Mouse (Mus musculus) ES-E14 (cell line): ENCODE results near the gene Scn1b. TPM values are rescaled to one million over a fixed set of nuclear protein-coding genes. Genes with fewer than 3 reads are reported as not detected.

Source experiments
- DNase-seq: peaks from one replicate; pipeline ENCODE4 v3.0.0-alpha.2; 2013; ENCODE audit warnings: low read depth, low spot score
- H3K27ac ChIP-seq: 2 replicates; pipeline ENCODE4 v1.5.1; 2012; ENCODE audit warnings: low read depth, mild to moderate bottlenecking, low read length, moderate library complexity, mixed read lengths; ENCODE audit not compliant: poor library complexity, insufficient read depth, severe bottlenecking
- H3K36me3 ChIP-seq: 2 replicates; pipeline ENCODE4 v1.6.1; 2012; ENCODE audit warnings: mild to moderate bottlenecking, low read length, moderate library complexity, mixed read lengths; ENCODE audit not compliant: control insufficient read depth, poor library complexity, insufficient read depth, severe bottlenecking
- H3K4me1 ChIP-seq, 2 experiments: fragments of 150-350 bp in 1 of 2; sonication (generic) in 1 of 2; 2 replicates each; pipeline ENCODE4 v1.6.1; 2012; ENCODE audit warnings: low read length in 2 of 2, mild to moderate bottlenecking in 1 of 2, mixed read lengths in 1 of 2; ENCODE audit not compliant: control insufficient read depth in 2 of 2, insufficient read depth in 2 of 2, poor library complexity in 1 of 2
- H3K4me3 ChIP-seq, 2 experiments: fragments of 150-350 bp in 1 of 2; sonication (generic) in 1 of 2; 2 replicates each; pipeline ENCODE4 v1.5.1; 2012; ENCODE audit warnings: low read length in 2 of 2, low read depth in 1 of 2, mild to moderate bottlenecking in 1 of 2, mixed read lengths in 1 of 2; ENCODE audit not compliant: insufficient read depth in 1 of 2, poor library complexity in 1 of 2, severe bottlenecking in 1 of 2
- H3K9ac ChIP-seq: 2 replicates; pipeline ENCODE4 v1.6.1; 2012; ENCODE audit warnings: low read depth, mild to moderate bottlenecking, low read length, mixed read lengths; ENCODE audit not compliant: poor library complexity, insufficient read depth, severe bottlenecking
- H3K9me3 ChIP-seq: fragments of 150-350 bp; sonication (generic); 2 replicates; pipeline ENCODE4 v1.6.1; 2012; ENCODE audit warnings: low read depth, mild to moderate bottlenecking, low read length; ENCODE audit not compliant: control insufficient read depth, insufficient read depth
- CHD2 ChIP-seq: IDR thresholded peaks from 2 replicates; pipeline ENCODE4 v1.6.1; 2014; ENCODE audit warnings: mild to moderate bottlenecking, low read depth, low read length, inconsistent platforms
- HCFC1 ChIP-seq: IDR thresholded peaks from 2 replicates; pipeline ENCODE4 v1.6.1; 2012; ENCODE audit warnings: low read length, inconsistent platforms, borderline replicate concordance; ENCODE audit not compliant: insufficient read depth
- MAFK ChIP-seq: IDR thresholded peaks from 2 replicates; pipeline ENCODE4 v1.6.1; 2014; ENCODE audit warnings: mild to moderate bottlenecking, low read depth, low read length, inconsistent platforms; ENCODE audit not compliant: insufficient read depth
- ZC3H11A ChIP-seq: IDR thresholded peaks from 2 replicates; pipeline ENCODE4 v1.6.1; 2012; ENCODE audit warnings: low read depth, mild to moderate bottlenecking, inconsistent platforms, low read length, borderline replicate concordance
- ZNF384 ChIP-seq: IDR thresholded peaks from 2 replicates; pipeline ENCODE4 v1.6.1; 2012; ENCODE audit warnings: low read depth, low read length, inconsistent platforms
- in situ Hi-C, 2 experiments: fragments of 600-800 bp; cut with MboI; formaldehyde crosslinking; loops; one replicate each; pipeline ENCODE4 v1.15.1; 2025; ENCODE audit warnings: low sequenced_read_pairs in 2 of 2, inconsistent platforms in 1 of 2; ENCODE audit not compliant: unreplicated experiment in 2 of 2
- total RNA-seq: library from RNA; depleted of rRNA; stranded (reverse); fragments of 300-350 nt; gene quantifications from 2 replicates; pipeline ENCODE4 v1.2.3, GENCODE M21; 2012

Gene Scn1b
- total RNA-seq, 1 experiment = 16.3 TPM

DNA sequence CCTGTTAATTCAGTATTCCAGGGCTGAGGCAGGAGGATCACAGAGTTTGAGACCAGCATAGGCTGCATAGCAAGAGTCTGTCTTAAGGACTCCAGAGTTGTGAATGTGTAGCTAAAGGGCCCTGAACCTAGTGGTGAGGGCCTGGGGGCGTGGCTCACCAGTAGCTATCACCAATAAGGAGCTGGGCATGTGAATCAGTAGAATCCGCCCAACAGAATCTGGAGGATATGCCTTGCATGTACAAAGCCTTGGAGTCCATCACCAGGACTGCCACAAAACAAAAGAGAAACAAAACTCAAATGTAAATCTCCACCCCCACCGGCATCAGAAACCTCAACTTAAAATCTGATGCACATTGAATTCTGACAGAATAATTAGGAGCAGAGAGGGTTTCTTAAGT lies 21.3 kb upstream of the Scn1b start:
- no peak for TF ChIP-seq ZNF384
- no peak for TF ChIP-seq MAFK
- TF ChIP-seq HCFC1 = no peak
- no peak for TF ChIP-seq ZC3H11A
- no peak for TF ChIP-seq CHD2
- in situ Hi-C loops = no loop called here
- Histone ChIP-seq H3K9ac (no peak overlapping the region), H3K9me3 (no peaks in the 10 kb centered on the region), H3K27ac (no peak overlapping the region), H3K4me3 (no peak overlapping the region), H3K36me3 (peaks cover 6% of the 10 kb centered on the region; the same call in 1 of the 2 replicates), H3K4me1 (peaks cover 6 to 24% of the 10 kb centered on the region in 2 experiments)
- DNase-seq = no peak

DNA sequence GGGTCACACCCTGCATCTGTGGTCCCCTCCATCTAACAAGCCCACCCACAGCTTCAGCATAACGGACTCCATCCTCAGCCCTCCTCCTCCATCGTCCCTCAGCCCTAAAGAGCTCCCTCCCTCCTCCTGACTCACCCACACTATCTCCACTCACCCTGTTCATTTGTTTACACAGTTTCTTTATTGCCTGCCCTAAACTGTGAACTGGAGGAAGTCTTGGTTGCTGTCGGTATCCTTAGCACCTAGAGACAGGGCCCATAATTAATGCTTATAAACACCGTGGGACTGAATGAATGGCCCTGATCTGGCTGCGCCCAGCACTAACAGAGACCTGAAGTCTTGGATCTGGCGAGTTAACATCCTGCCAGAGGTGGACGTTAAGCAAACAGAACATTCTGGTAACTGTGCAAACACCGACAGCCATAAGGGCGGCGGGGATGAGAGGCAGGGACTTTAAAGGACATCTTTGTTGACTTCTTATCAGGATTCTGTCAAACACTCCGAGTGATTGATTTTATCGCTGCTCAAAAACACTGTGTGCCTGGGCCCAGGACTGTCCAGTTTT lies 18.9 kb upstream of the Scn1b start:
- no peak for TF ChIP-seq HCFC1
- Histone ChIP-seq H3K27ac (no peak overlapping the region), H3K4me1 (peaks cover 6 to 18% of the 10 kb centered on the region in 2 experiments), H3K9me3 (no peaks in the 10 kb centered on the region), H3K9ac (no peak overlapping the region), H3K36me3 (peaks cover 26% of the 10 kb centered on the region), H3K4me3 (no peak overlapping the region)
- DNase-seq = no peak
- in situ Hi-C loops = no loop called here

DNA sequence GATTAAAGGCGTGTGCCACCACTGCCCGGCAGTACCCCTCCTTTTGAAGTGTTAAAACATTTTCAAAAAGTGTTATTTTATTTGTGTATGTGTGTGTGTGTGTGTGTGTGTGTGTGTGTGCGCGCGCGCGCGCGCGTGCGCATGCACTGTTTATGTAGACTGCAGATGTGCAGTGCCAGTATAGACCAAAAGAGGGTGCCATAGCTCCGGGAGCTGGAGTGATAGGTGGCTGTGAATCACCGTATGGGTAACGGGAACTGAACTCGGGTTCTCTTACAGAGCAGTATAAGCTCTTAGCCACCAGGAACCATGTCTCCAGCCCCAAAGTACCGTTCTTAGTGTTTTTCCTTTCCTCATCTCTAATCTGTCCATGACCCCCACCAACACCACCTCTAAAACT lies 18.1 kb upstream of the Scn1b start:
- DNase-seq = no peak
- no peak overlapping the region for H3K27ac ChIP-seq
- peaks cover 32% of the 10 kb centered on the region for H3K36me3 ChIP-seq
- no peak overlapping the region for H3K4me3 ChIP-seq
- in situ Hi-C loops = no loop called here
- no peak overlapping the region for H3K9ac ChIP-seq
- peak; percentile 42; the same call in 1 of the 2 replicates for TF ChIP-seq ZC3H11A
- no peak for TF ChIP-seq HCFC1
- H3K4me1 ChIP-seq = peaks cover 5 to 16% of the 10 kb centered on the region in 2 experiments
- H3K9me3 ChIP-seq = no peaks in the 10 kb centered on the region

DNA sequence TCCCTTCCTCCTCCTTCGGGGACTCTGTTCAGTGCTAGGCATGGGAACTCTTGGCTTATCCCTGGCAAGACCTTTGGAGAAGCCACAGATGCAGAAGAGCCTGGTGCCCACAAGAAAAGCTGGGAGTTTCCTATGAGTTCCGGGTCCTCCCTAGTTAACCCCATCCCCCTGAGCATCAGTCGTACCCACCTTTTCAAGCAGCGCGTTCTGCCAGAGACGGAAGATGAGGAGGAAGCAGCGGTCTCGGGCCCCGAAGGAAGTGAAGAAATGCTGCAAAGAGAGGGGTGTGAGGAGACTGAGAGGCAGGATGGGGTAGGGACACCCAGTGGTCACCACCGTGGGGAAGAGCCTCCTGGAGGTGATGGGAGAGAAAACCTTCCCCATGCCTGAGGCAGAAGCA lies 14.1 kb upstream of the Scn1b start:
- no peak overlapping the region for H3K27ac ChIP-seq
- no peaks in the 10 kb centered on the region for H3K9me3 ChIP-seq
- in situ Hi-C loops = no loop called here
- H3K4me3 ChIP-seq = no peak overlapping the region
- H3K36me3 ChIP-seq = peaks cover 65% of the 10 kb centered on the region
- H3K4me1 ChIP-seq = no peaks in the 10 kb centered on the region
- TF ChIP-seq ZC3H11A = no peak
- no peak for DNase-seq
- no peak overlapping the region for H3K9ac ChIP-seq

DNA sequence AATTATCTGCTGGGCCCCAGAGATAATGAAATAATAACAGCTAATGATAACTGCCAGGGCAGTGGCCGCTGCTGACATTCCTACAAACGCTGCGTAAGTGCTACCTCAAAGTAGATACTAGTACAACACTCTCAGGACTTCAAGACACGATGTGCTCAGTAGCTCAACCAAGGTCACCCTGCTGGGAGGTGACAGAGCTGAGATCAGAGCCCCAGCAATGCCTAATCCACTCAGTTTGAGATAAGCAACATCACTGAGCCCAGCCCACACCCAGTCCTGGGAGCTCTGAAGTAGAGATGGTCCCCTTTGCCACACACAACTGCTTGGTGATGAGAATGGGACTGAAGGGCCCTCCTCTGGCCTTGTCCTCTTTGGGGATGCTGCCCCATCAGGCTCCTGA lies 13.5 kb upstream of the Scn1b start:
- no peak for TF ChIP-seq ZNF384
- TF ChIP-seq HCFC1 = no peak
- no peak for TF ChIP-seq MAFK
- no peak for TF ChIP-seq CHD2
- no peak for TF ChIP-seq ZC3H11A
- Histone ChIP-seq H3K4me3 (no peak overlapping the region), H3K4me1 (no peaks in the 10 kb centered on the region), H3K9ac (no peak overlapping the region), H3K9me3 (no peaks in the 10 kb centered on the region), H3K27ac (no peak overlapping the region), H3K36me3 (peaks cover 72% of the 10 kb centered on the region)
- no peak for DNase-seq
- in situ Hi-C loops = no loop called here
